8 mouse cellular contexts compared by ENCODE assay signal in genomic region chr14:122104881-122105280, GRCm38 (mm10). TPM values are rescaled to one million over a fixed set of nuclear protein-coding genes. Genes with fewer than 3 reads are reported as not detected.
DNase-seq lines count a peak whose midpoint lies in the region; ATAC-seq and TF ChIP-seq lines count a peak whose summit lies in the region.

No protein-coding gene starts in this region.

- H3K4me3 ChIP-seq in C2C12 (ENCODE audit: insufficient read depth, poor library complexity, severe bottlenecking) (peak overlapping the region; percentile 26), myocyte (peak overlapping the region; percentile 68)
- H3K4me3 ChIP-seq in erythroblast, embryonic 14.5 days (replicated peaks): peak overlapping the region; percentile 79
- H3K4me3 ChIP-seq in heart, embryonic 11.5 days (ENCODE audit: low read depth, low read length): peak overlapping the region; percentile 51
- H3K4me3 ChIP-seq in kidney, embryonic 16.5 days (ENCODE audit: low read length): peak overlapping the region; percentile 47
- peak overlapping the region; percentile 51 for H3K4me3 ChIP-seq in liver, adult 2 months (ENCODE audit: insufficient read depth, low read depth, low read length)

- peak overlapping the region; percentile 78 for H3K9ac ChIP-seq in heart, embryonic 11.5 days (ENCODE audit: low read depth, low read length)
- H3K9ac ChIP-seq in kidney, embryonic 16.5 days (replicated peaks; ENCODE audit: low read length): peak overlapping the region; percentile 71
- H3K9ac ChIP-seq in liver, adult 2 months (ENCODE audit: low read depth, low read length): peak overlapping the region; percentile 83

- TF ChIP-seq POLR2A in brain, embryonic 14.5 days (IDR thresholded peaks at IDR 0.05; ENCODE audit: borderline replicate concordance, extremely low read depth, insufficient read depth, insufficient read length, poor library complexity, severe bottlenecking): peak; percentile 26; the same call in 1 of the 2 replicates
- peak; percentile 66 for TF ChIP-seq POLR2A in liver, adult 2 months (IDR thresholded peaks at IDR 0.05; ENCODE audit: extremely low read depth, insufficient read depth, low read length)
- TF ChIP-seq POLR2A in myocyte (IDR thresholded peaks at IDR 0.05; ENCODE audit: insufficient read length, low read depth): peak; percentile 80

- H3K4me1 ChIP-seq in erythroblast, embryonic 14.5 days (ENCODE audit: control insufficient read depth): peaks cover 46% of the 10 kb centered on the region
- H3K4me1 ChIP-seq in heart, embryonic 11.5 days (ENCODE audit: control insufficient read depth, insufficient read depth, low read length): peaks cover 20% of the 10 kb centered on the region
- H3K4me1 ChIP-seq in kidney, embryonic 16.5 days (ENCODE audit: insufficient read depth, low read length): peaks cover 33% of the 10 kb centered on the region
- H3K4me1 ChIP-seq in liver, adult 2 months (ENCODE audit: control insufficient read depth, insufficient read depth, low read length): peaks cover 16% of the 10 kb centered on the region

- WGBS in heart, embryonic 11.5 days (ENCODE audit: insufficient replicate concordance): 2% methylated on average over 24 of the region's 24 CpGs
- WGBS in kidney, embryonic 16.5 days: under 1% methylated on average over 24 of the region's 24 CpGs
- 1% methylated on average over 24 of the region's 24 CpGs for WGBS in liver, adult 2 months

- H3K27ac ChIP-seq in heart, embryonic 11.5 days (ENCODE audit: low read depth, low read length): peak overlapping the region; percentile 98
- H3K27ac ChIP-seq in kidney, embryonic 16.5 days (ENCODE audit: low read length): peak overlapping the region; percentile 95
- peak overlapping the region; percentile 88 for H3K27ac ChIP-seq in liver, adult 2 months (replicated peaks; ENCODE audit: insufficient read depth, low read depth, low read length)

- no peaks in the 10 kb centered on the region for H3K27me3 ChIP-seq in C2C12 (ENCODE audit: control insufficient read depth, insufficient read depth, insufficient read length)
- no peaks in the 10 kb centered on the region for H3K27me3 ChIP-seq in erythroblast, embryonic 14.5 days (ENCODE audit: control insufficient read depth)
- no peaks in the 10 kb centered on the region for H3K27me3 ChIP-seq in heart, embryonic 11.5 days (ENCODE audit: control insufficient read depth, insufficient read depth, low read length)
- H3K27me3 ChIP-seq in kidney, embryonic 16.5 days (ENCODE audit: insufficient read depth, low read length): no peaks in the 10 kb centered on the region
- no peaks in the 10 kb centered on the region for H3K27me3 ChIP-seq in liver, adult 2 months (ENCODE audit: control insufficient read depth, insufficient read depth, low read length)
- no peaks in the 10 kb centered on the region for H3K27me3 ChIP-seq in myocyte (ENCODE audit: control insufficient read depth, insufficient read depth, insufficient read length)
- no peaks in the 10 kb centered on the region for H3K27me3 ChIP-seq in splenic B cell, adult 2 months (ENCODE audit: control insufficient read depth, insufficient read depth, low read length, poor library complexity, severe bottlenecking)

- peaks cover 2% of the 10 kb centered on the region; the same call in 1 of the 2 replicates for H3K9me3 ChIP-seq in erythroblast, embryonic 14.5 days (ENCODE audit: control insufficient read depth, low read length)
- H3K9me3 ChIP-seq in heart, embryonic 11.5 days (replicated peaks; ENCODE audit: control insufficient read depth, low read length): no peaks in the 10 kb centered on the region
- H3K9me3 ChIP-seq in kidney, embryonic 16.5 days (ENCODE audit: low read length): no peaks in the 10 kb centered on the region

- no peaks in the 10 kb centered on the region for H3K36me3 ChIP-seq in C2C12 (ENCODE audit: control insufficient read depth, insufficient read depth)
- peaks cover 10% of the 10 kb centered on the region for H3K36me3 ChIP-seq in erythroblast, embryonic 14.5 days (ENCODE audit: control insufficient read depth)
- no peaks in the 10 kb centered on the region for H3K36me3 ChIP-seq in heart, embryonic 11.5 days (ENCODE audit: control insufficient read depth, insufficient read depth, low read length)
- H3K36me3 ChIP-seq in kidney, embryonic 16.5 days (ENCODE audit: insufficient read depth, low read length): no peaks in the 10 kb centered on the region
- no peaks in the 10 kb centered on the region for H3K36me3 ChIP-seq in liver, adult 2 months (ENCODE audit: control insufficient read depth, insufficient read depth, low read length)
- H3K36me3 ChIP-seq in myocyte (ENCODE audit: control insufficient read depth, insufficient read depth): no peaks in the 10 kb centered on the region
- no peaks in the 10 kb centered on the region for H3K36me3 ChIP-seq in splenic B cell, adult 2 months (ENCODE audit: control insufficient read depth, insufficient read depth, low read length, poor library complexity, severe bottlenecking)

- H3ac ChIP-seq in C2C12 (ENCODE audit: control insufficient read depth, insufficient read length, low read depth) (peak overlapping the region; percentile 66), myocyte (ENCODE audit: control insufficient read depth, insufficient read length) (no peak overlapping the region)

- peak overlapping the region; percentile 86 for H3K4me2 ChIP-seq in heart, embryonic 11.5 days
- H3K4me2 ChIP-seq in kidney, embryonic 16.5 days (replicated peaks; ENCODE audit: low read depth, low read length): peak overlapping the region; percentile 62
- H3K4me2 ChIP-seq in myocyte (ENCODE audit: low read depth): peak overlapping the region; percentile 85

- H3K79me2 ChIP-seq in C2C12 (ENCODE audit: control insufficient read depth, insufficient read depth) (peaks cover 30% of the 10 kb centered on the region), myocyte (ENCODE audit: control insufficient read depth, insufficient read depth) (peaks cover 34% of the 10 kb centered on the region)
- peaks cover 10% of the 10 kb centered on the region for H3K79me2 ChIP-seq in liver, adult 2 months (ENCODE audit: control insufficient read depth, insufficient read depth, low read length)

- TF ChIP-seq CTCF in C2C12 (IDR thresholded peaks at IDR 0.05; ENCODE audit: control insufficient read depth, insufficient read depth, insufficient read length): no peak
- no peak for TF ChIP-seq CTCF in brain, embryonic 14.5 days (IDR thresholded peaks at IDR 0.05; ENCODE audit: borderline replicate concordance, extremely low read depth, insufficient read depth, insufficient read length)
- TF ChIP-seq CTCF in liver, adult 2 months (IDR thresholded peaks at IDR 0.05; ENCODE audit: low read depth, low read length): no peak

- peaks cover 27% of the 10 kb centered on the region for H3K79me3 ChIP-seq in C2C12 (ENCODE audit: low read depth)

- DNase-seq in brain, embryonic 14.5 days (ENCODE audit: low read depth): peak; percentile 98
- DNase-seq in liver, adult 2 months (ENCODE audit: extremely low read depth, low read depth, low spot score): peak; percentile 90
- peak; percentile 96 for DNase-seq in splenic B cell, adult 2 months (ENCODE audit: low read depth, low spot score)

- ATAC-seq in heart, embryonic 11.5 days (replicated peaks; ENCODE audit: insufficient number of reproducible peaks, low FRiP score, low TSS enrichment): peak; percentile 94
- peak; percentile 95 for ATAC-seq in kidney, embryonic 16.5 days (ENCODE audit: low FRiP score, low TSS enrichment)

TF ChIP-seq in C2C12, 6 proteins besides CTCF, POLR2A, EP300 and RAD21:
- TF ChIP-seq CEBPB (IDR thresholded peaks at IDR 0.05; ENCODE audit: low read depth): no peak
- no peak for TF ChIP-seq USF1 (IDR thresholded peaks at IDR 0.05; ENCODE audit: low read depth)
- TF ChIP-seq MAX (IDR thresholded peaks at IDR 0.05): no peak

TF ChIP-seq in myocyte, 11 proteins besides CTCF, POLR2A, EP300 and RAD21:
- TF ChIP-seq USF1 (IDR thresholded peaks at IDR 0.05; ENCODE audit: low read depth) (peak; percentile 9), SRF (IDR thresholded peaks at IDR 0.05; ENCODE audit: control insufficient read depth, insufficient read length, low read depth) (no peak), MYOD1 (IDR thresholded peaks at IDR 0.05; ENCODE audit: control insufficient read depth in 1 of 3, insufficient read length in 2 of 3, low read depth in 2 of 3) (peak in 2 of 3 experiments; percentile 27 to 29), TCF12 (IDR thresholded peaks at IDR 0.05; ENCODE audit: insufficient read depth, poor library complexity, severe bottlenecking) (no peak), TCF3 (IDR thresholded peaks at IDR 0.05; ENCODE audit: insufficient read length, low read depth) (no peak), POLR2AphosphoS2 (IDR thresholded peaks at IDR 0.05; ENCODE audit: insufficient read length, low read depth) (peak; percentile 84)

RNA-seq across cellular contexts. Expression of gene Tm9sf2, which starts 2.0 kb away (rescaled TPM):
- polyA plus RNA-seq in C2C12 (2012; fragmentation: generic; extraction: Trizol): 44.6 TPM
- polyA plus RNA-seq in brain, embryonic 14.5 days (2012; rRNA removed): 64.7 and 85.3 TPM in 2 replicates
- 1.3 and 2.7 TPM in 2 replicates for polyA plus RNA-seq in erythroblast, embryonic 14.5 days (2012)
- 111 and 136 TPM in 2 replicates for polyA plus RNA-seq in heart, embryonic 11.5 days (2014; fragmentation: Nextera tagmentation; extraction: Ambion mirVana)
- 202 and 214 TPM in 2 replicates for polyA plus RNA-seq in kidney, embryonic 16.5 days (2015; fragmentation: Nextera tagmentation; extraction: Ambion mirVana)
- total RNA-seq in liver, adult 2 months (2014; rRNA removed): 157 and 174 TPM in 2 replicates
- polyA plus RNA-seq in liver, adult 2 months (2012; rRNA removed): 132 and 152 TPM in 2 replicates
- polyA plus RNA-seq in myocyte (2012; fragmentation: generic; extraction: Trizol): 64.1 TPM

Comparison
In these comparisons a context has a peak if more than half of its experiments do, and no peak if none do; other contexts are left out.
1. Peak in every context shown above with its lines: DNase-seq, ATAC-seq, H3K4me3 ChIP-seq and H3K27ac ChIP-seq.
2. H3K4me3 ChIP-seq: peak in every context shown above with its lines; median percentile 79 in erythroblast, embryonic 14.5 days; 68 in myocyte; 51 in heart, embryonic 11.5 days; 51 in liver, adult 2 months; 47 in kidney, embryonic 16.5 days; 26 in C2C12.
3. POLR2A ChIP-seq: peak in every context shown above with its lines; median percentile 80 in myocyte; 66 in liver, adult 2 months; 26 in brain, embryonic 14.5 days.
4. RNA of gene Tm9sf2, which starts 2.0 kb away (polyA plus RNA-seq): 202 to 214 TPM in kidney, embryonic 16.5 days, 132 to 152 TPM in liver, adult 2 months, 111 to 136 TPM in heart, embryonic 11.5 days, 64.7 to 85.3 TPM in brain, embryonic 14.5 days, 64.1 TPM in myocyte (single experiment) and 44.6 TPM in C2C12 (single experiment); 1.3 to 2.7 TPM in erythroblast, embryonic 14.5 days; every median in the first group is over 10 times any median in the second.